Mouse (Mus musculus) neural tube, embryonic 14.5 days (tissue): Measurements from ENCODE around the gene AC140267.1. TPM values are rescaled to one million over a fixed set of nuclear protein-coding genes. Genes with fewer than 3 reads are reported as not detected.

Experiments
- ATAC-seq: fragments of 200-750 bp; cut with Nextera tagmentation; 2 replicates; pipeline ENCODE4 v1.8.0; 2017; ENCODE audit warnings: low read depth, mild to moderate bottlenecking, moderate TSS enrichment, moderate library complexity
- H3K27ac ChIP-seq: fragments of 300-500 bp; sonication (generic); 2 replicates; pipeline ENCODE4 v1.5.1; 2014; ENCODE audit warnings: low read depth, mild to moderate bottlenecking, control low read depth, low read length, moderate library complexity, mixed read lengths
- H3K27me3 ChIP-seq: fragments of 300-500 bp; sonication (generic); 2 replicates; pipeline ENCODE4 v1.6.1; 2014; ENCODE audit warnings: low read length; ENCODE audit not compliant: control insufficient read depth, insufficient read depth
- H3K36me3 ChIP-seq: fragments of 300-500 bp; sonication (generic); 2 replicates; pipeline ENCODE4 v1.6.1; 2014; ENCODE audit warnings: low read length, mixed read lengths; ENCODE audit not compliant: control insufficient read depth, insufficient read depth
- H3K4me1 ChIP-seq: fragments of 300-500 bp; sonication (generic); 2 replicates; pipeline ENCODE4 v1.6.1; 2014; ENCODE audit warnings: low read length; ENCODE audit not compliant: control insufficient read depth, insufficient read depth
- H3K4me2 ChIP-seq: fragments of 300-500 bp; sonication (generic); 2 replicates; pipeline ENCODE4 v1.6.1; 2014; ENCODE audit warnings: mild to moderate bottlenecking, low read depth, low read length, control low read depth
- H3K4me3 ChIP-seq: fragments of 300-500 bp; sonication (generic); 2 replicates; pipeline ENCODE4 v1.5.1; 2014; ENCODE audit warnings: low read depth, low read length, control low read depth, mixed read lengths
- H3K9ac ChIP-seq: fragments of 300-500 bp; sonication (generic); replicated peaks from 2 replicates; pipeline ENCODE4 v1.6.1; 2014; ENCODE audit warnings: low read depth, mild to moderate bottlenecking, control low read depth, low read length, mixed read lengths
- H3K9me3 ChIP-seq: fragments of 300-500 bp; sonication (generic); 2 replicates; pipeline ENCODE4 v1.6.1; 2016; ENCODE audit warnings: low read length; ENCODE audit not compliant: control insufficient read depth
- WGBS: fragments of 180-500 bp; shearing (Covaris S2); extraction: QIAGEN DNeasy Blood & Tissue Kit; methylation state at CpG from one replicate; pipeline ENCODE4 v1.1.7; 2014; 5-methylcytosine and 5-hydroxymethylcytosine counted together
- polyA plus RNA-seq: library from polyadenylated mRNA; unstranded; fragments of >200 nt; fragmentation: Nextera tagmentation; extraction: Ambion mirVana; gene quantifications from 2 replicates; pipeline ENCODE4 v1.2.1, GENCODE M21; 2014

AC140267.1 gene
- not detected in 2 replicates for polyA plus RNA-seq

- no peaks in the 10 kb centered on the region for H3K27me3 ChIP-seq
- H3K9me3 ChIP-seq = no peaks in the 10 kb centered on the region
- WGBS = 97% methylated on average over 9 of the region's 9 CpGs
- H3K4me3 ChIP-seq = peak within 1 kb of the TSS; percentile 85
- no peak for ATAC-seq
- H3K36me3 ChIP-seq = peaks cover 29% of the 10 kb centered on the region; the same call in 1 of the 2 replicates
- H3K4me2 ChIP-seq = peak within 1 kb of the TSS; percentile 81
- no peak within 1 kb of the TSS for H3K27ac ChIP-seq
- no peak within 1 kb of the TSS for H3K9ac ChIP-seq
- peaks cover 6% of the 10 kb centered on the region; the same call in 1 of the 2 replicates for H3K4me1 ChIP-seq
Observed at GRCm38 (mm10) chr15:80235535-80235934, at the start of gene AC140267.1. TSS of gene AC140267.1 (plus strand) at chr15:80235835.

GRCm38 (mm10) chr15:80188927-80189326, 46.7 kb upstream of the AC140267.1 start:
- 82% methylated on average over 5 of the region's 5 CpGs for WGBS

GRCm38 (mm10) chr15:80190075-80190474, 45.6 kb upstream of the AC140267.1 start:
- no peak overlapping the region for H3K4me2 ChIP-seq
- no peak overlapping the region for H3K27ac ChIP-seq
- H3K9me3 ChIP-seq = no peaks in the 10 kb centered on the region
- H3K4me3 ChIP-seq = no peak overlapping the region
- no peak overlapping the region for H3K9ac ChIP-seq
- WGBS = 91% methylated on average over 4 of the region's 4 CpGs
- no peaks in the 10 kb centered on the region for H3K27me3 ChIP-seq
- H3K36me3 ChIP-seq = no peaks in the 10 kb centered on the region
- ATAC-seq = no peak; the same call in 1 of the 2 replicates
- H3K4me1 ChIP-seq = no peaks in the 10 kb centered on the region

More at GRCm38 (mm10) chr15:80188927-80189326, 46.7 kb upstream of the AC140267.1 start:
- no peak overlapping the region for H3K9ac ChIP-seq
- H3K4me2 ChIP-seq = no peak overlapping the region
- H3K27me3 ChIP-seq = no peaks in the 10 kb centered on the region
- H3K4me3 ChIP-seq = no peak overlapping the region
- no peaks in the 10 kb centered on the region for H3K4me1 ChIP-seq
- H3K27ac ChIP-seq = no peak overlapping the region
- ATAC-seq = no peak
- no peaks in the 10 kb centered on the region for H3K9me3 ChIP-seq
- no peaks in the 10 kb centered on the region for H3K36me3 ChIP-seq

GRCm38 (mm10) chr15:80191585-80192245, 43.9 kb upstream of the AC140267.1 start:
- H3K9me3 ChIP-seq = no peaks in the 10 kb centered on the region
- no peaks in the 10 kb centered on the region for H3K27me3 ChIP-seq
- H3K4me3 ChIP-seq = no peak overlapping the region
- no peak overlapping the region for H3K4me2 ChIP-seq
- H3K27ac ChIP-seq = no peak overlapping the region
- H3K36me3 ChIP-seq = no peaks in the 10 kb centered on the region
- WGBS = 54% methylated on average over 8 of the region's 8 CpGs
- H3K4me1 ChIP-seq = no peaks in the 10 kb centered on the region
- H3K9ac ChIP-seq = no peak overlapping the region
- ATAC-seq = no peak

- Histone ChIP-seq H3K4me1 (no peaks in the 10 kb centered on the region), H3K4me3 (no peak overlapping the region), H3K27me3 (no peaks in the 10 kb centered on the region), H3K4me2 (no peak overlapping the region), H3K9ac (no peak overlapping the region), H3K27ac (no peak overlapping the region), H3K9me3 (no peaks in the 10 kb centered on the region), H3K36me3 (no peaks in the 10 kb centered on the region)
- WGBS = 96% methylated on average over 4 of the region's 6 CpGs
- ATAC-seq = no peak
Observed at GRCm38 (mm10) chr15:80192246-80192585, 43.4 kb upstream of the AC140267.1 start.

- Histone ChIP-seq H3K4me1 (no peaks in the 10 kb centered on the region), H3K27ac (no peak overlapping the region), H3K9me3 (no peaks in the 10 kb centered on the region), H3K27me3 (no peaks in the 10 kb centered on the region), H3K9ac (no peak overlapping the region), H3K36me3 (no peaks in the 10 kb centered on the region), H3K4me3 (no peak overlapping the region), H3K4me2 (no peak overlapping the region)
- no peak for ATAC-seq
- WGBS = 90% methylated on average over 7 of the region's 7 CpGs
Observed at GRCm38 (mm10) chr15:80192847-80193246, 42.8 kb upstream of the AC140267.1 start.

GRCm38 (mm10) chr15:80199556-80199955, 36.1 kb upstream of the AC140267.1 start:
- ATAC-seq = no peak
- WGBS = 55% methylated on average over 2 of the region's 2 CpGs

GRCm38 (mm10) chr15:80202111-80202775, 33.4 kb upstream of the AC140267.1 start:
- Histone ChIP-seq H3K27me3 (no peaks in the 10 kb centered on the region), H3K9ac (no peak overlapping the region), H3K4me3 (no peak overlapping the region), H3K36me3 (no peaks in the 10 kb centered on the region), H3K4me1 (no peaks in the 10 kb centered on the region), H3K9me3 (no peaks in the 10 kb centered on the region), H3K4me2 (no peak overlapping the region), H3K27ac (no peak overlapping the region)
- no peak for ATAC-seq
- WGBS = 82% methylated on average over 6 of the region's 6 CpGs

More at GRCm38 (mm10) chr15:80199556-80199955, 36.1 kb upstream of the AC140267.1 start:
- Histone ChIP-seq H3K36me3 (no peaks in the 10 kb centered on the region), H3K4me1 (no peaks in the 10 kb centered on the region), H3K9ac (no peak overlapping the region), H3K27me3 (no peaks in the 10 kb centered on the region), H3K27ac (no peak overlapping the region), H3K4me3 (no peak overlapping the region), H3K9me3 (no peaks in the 10 kb centered on the region), H3K4me2 (no peak overlapping the region)

GRCm38 (mm10) chr15:80203406-80203805, 32.2 kb upstream of the AC140267.1 start:
- no peaks in the 10 kb centered on the region for H3K27me3 ChIP-seq
- no peaks in the 10 kb centered on the region for H3K36me3 ChIP-seq
- no peak overlapping the region for H3K9ac ChIP-seq
- H3K27ac ChIP-seq = no peak overlapping the region
- ATAC-seq = no peak
- H3K9me3 ChIP-seq = no peaks in the 10 kb centered on the region
- WGBS = 44% methylated on average over 4 of the region's 4 CpGs
- no peaks in the 10 kb centered on the region for H3K4me1 ChIP-seq
- H3K4me3 ChIP-seq = no peak overlapping the region
- H3K4me2 ChIP-seq = no peak overlapping the region
